Mouse (Mus musculus): ENCODE results near the gene Foxf2. TPM values are rescaled to one million over a fixed set of nuclear protein-coding genes. Genes with fewer than 3 reads are reported as not detected.

Foxf2 gene
- total RNA-seq, 2 experiments from 2014 or later, result 8.2 to 10.2 TPM

DNA sequence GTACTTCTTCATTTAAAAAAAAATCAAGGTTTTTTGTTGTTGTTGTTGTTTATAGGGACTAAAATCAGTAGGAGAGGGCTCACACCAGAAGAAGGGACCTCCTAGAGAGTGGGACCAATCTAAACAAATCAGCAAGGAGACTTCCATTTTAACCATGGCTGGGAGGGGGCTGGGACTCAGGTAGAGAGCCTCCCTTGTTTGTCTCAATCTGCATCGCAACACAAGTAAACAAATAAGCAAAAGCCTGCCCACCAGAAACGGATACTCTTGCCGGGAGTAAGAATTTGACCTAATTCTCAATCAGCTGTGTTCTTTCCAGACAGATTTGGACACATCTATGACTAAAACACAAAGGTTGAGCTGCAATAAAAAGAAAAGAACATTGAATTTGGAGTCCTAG, 3.2 kb upstream of the Foxf2 start:
- intact Hi-C loops (cut with DNase I), result loop anchor here (10.0 kb wide), 1 partner anchor 182 kb away; the partner anchor contains the start of gene Foxc1
- no peak for DNase-seq (ENCODE audit: extremely low spot score in 1 of 2, low spot score in 2 of 2)

DNA sequence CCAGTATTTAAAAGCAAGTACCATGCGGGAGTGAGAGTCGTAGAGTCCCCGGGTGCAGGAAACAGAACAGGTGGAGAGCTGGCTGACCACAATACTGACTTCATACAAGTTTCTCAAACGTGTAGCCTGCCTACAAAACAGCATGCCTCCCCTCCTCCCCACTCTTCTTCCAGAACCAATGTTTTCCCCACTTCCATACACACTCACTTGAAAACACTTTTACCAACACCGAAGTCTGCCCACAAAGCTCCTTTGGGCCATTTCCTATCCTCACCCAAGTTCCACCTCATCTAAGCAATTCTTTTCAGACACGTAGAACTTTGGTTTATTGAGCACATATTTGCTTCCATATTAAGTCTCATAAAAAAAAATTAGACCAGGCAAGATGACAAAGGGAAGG, 2.3 kb upstream of the Foxf2 start:
- DNase-seq (ENCODE audit: extremely low spot score in 1 of 2, low spot score in 2 of 2), result no peak
- intact Hi-C loops (cut with DNase I), result loop anchor here (10.0 kb wide), 1 partner anchor 182 kb away; the partner anchor contains the start of gene Foxc1

DNA sequence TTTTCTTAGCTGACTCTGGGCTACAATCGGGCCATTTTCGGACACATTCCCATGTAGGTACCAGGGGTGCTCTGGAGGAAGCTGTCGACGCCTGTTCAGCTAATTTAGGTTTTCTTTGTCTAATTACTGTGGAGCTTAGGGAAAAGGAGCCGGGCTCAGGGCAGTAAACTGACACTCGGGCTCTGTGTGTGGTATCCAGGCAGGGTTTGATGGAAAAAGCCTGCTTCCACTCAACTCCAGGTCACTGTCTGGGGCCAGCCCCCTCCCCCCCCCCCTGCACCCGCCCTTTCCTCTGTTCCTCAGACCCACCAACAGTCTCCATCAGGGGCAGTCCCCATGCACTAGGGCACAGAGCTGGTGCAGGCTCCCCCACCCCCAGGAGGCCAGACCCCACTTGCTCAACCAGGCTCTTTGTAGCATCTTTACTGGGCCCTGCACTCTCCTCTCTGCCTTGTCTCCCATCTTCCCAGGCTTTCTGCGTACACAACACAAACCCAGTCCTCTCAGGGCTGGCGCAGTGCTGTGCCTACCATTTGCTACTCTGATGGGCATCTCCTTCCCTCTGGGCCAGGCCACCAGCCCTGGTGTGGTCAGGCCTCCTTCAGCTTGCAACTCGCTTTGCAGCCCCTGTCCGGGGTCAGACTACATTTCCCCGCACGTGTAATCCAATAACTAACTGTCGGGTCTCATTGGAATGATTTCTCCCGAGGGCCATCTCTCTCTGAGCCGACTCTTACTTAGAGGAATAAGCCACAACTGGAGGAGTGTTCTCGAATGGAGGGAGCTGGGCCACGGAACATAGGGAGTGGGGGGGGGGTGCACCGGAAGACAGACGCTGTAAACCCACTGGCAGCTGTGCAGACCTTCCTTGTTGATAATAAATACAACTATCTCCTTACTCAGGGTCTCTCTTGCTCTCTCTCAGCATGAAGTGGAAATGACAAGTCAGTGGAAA, 1.4 kb upstream of the Foxf2 start:
- intact Hi-C loops (cut with DNase I), result loop anchor here (10.0 kb wide), 1 partner anchor 181 kb away; the partner anchor contains the start of gene Foxc1
- DNase-seq (ENCODE audit: extremely low spot score in 1 of 2, low spot score in 2 of 2), result no peak

GRCm38 (mm10) chr13:31624966-31625332, 667 bp upstream of the Foxf2 start:
- intact Hi-C loops (cut with DNase I), result loop anchor here (10.0 kb wide), 1 partner anchor 180 kb away; the partner anchor contains the start of gene Foxc1
- DNase-seq (ENCODE audit: extremely low spot score in 1 of 2, low spot score in 2 of 2), result no peak

DNA sequence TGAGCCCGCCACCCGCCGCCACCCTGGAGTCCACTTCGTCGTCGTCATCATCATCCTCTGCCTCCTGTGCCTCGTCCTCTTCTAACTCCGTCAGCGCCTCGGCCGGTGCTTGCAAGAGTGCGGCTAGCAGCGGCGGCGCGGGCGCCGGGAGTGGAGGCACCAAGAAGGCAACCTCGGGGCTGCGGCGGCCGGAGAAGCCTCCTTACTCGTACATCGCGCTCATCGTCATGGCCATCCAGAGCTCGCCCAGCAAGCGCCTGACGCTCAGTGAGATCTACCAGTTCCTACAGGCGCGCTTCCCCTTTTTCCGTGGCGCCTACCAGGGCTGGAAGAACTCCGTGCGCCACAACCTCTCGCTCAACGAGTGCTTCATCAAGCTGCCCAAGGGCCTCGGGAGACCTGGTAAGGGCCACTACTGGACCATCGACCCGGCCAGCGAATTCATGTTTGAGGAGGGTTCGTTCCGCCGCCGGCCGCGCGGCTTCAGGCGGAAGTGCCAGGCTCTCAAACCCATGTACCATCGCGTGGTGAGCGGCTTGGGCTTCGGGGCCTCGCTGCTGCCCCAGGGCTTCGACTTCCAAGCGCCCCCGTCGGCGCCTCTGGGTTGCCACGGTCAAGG, 676 bp downstream of the Foxf2 start:
- intact Hi-C loops (cut with DNase I), result loop anchor here (10.0 kb wide), 1 partner anchor 179 kb away; the partner anchor contains the start of gene Foxc1
- DNase-seq (ENCODE audit: extremely low spot score in 1 of 2, low spot score in 2 of 2), result no peak

GRCm38 (mm10) chr13:31626991-31627625, 1.5 kb downstream of the Foxf2 start:
- no peak for DNase-seq (ENCODE audit: extremely low spot score in 1 of 2, low spot score in 2 of 2)
- intact Hi-C loops (cut with DNase I), result loop anchor here (10.0 kb wide), 1 partner anchor 178 kb away; the partner anchor contains the start of gene Foxc1

DNA sequence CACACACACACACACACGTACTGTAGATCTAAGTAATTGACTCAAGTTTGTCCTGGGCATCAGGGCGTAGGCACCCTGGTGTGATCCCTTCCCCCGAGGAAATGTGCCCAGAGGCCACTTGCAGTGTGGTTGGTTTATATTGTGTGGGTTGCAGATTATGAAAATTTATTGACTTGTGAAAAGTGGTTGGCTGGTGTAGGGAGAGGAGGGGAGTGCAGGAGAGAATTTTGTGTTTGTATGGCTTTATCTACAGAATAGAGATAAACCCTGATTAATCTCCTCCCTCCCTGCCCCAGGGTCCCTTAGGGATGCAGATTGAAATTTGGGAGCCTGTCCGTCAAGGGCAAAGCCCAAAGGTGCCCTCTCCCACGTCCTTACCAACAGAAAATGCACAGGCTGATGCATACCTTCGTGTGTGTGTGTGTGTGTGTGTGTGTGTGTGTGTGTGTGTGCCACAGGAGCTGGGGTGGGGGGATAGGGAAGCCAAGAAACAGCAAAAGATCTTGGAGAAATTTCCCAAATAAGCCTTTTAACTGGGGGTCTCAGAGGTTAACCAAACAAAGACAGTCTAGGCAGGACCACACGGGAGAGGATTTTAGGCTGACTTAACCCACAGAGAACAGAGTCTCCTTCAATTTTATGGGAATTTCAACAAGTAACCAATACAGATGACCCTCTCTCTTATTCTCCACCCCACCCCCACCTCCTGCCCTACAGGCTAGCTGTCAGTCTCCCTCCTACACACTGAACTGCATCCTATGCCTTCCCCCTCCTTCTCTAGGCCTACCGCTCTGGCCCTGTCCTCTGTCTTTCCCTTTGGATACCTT, 2.5 kb downstream of the Foxf2 start:
- DNase-seq (ENCODE audit: extremely low spot score in 1 of 2, low spot score in 2 of 2), result no peak
- intact Hi-C loops (cut with DNase I), result loop anchor here (10.0 kb wide), 1 partner anchor 177 kb away; the partner anchor contains the start of gene Foxc1

GRCm38 (mm10) chr13:31628691-31629180, 3.1 kb downstream of the Foxf2 start:
- intact Hi-C loops (cut with DNase I), result loop anchor here (10.0 kb wide), 1 partner anchor 176 kb away; the partner anchor contains the start of gene Foxc1

GRCm38 (mm10) chr13:31629321-31629851, 3.8 kb downstream of the Foxf2 start:
- intact Hi-C loops (cut with DNase I), result loop anchor here (10.0 kb wide), 1 partner anchor 175 kb away; the partner anchor contains the start of gene Foxc1
- DNase-seq (ENCODE audit: extremely low spot score in 1 of 2, low spot score in 2 of 2), result no peak

More at GRCm38 (mm10) chr13:31628691-31629180, 3.1 kb downstream of the Foxf2 start:
- DNase-seq (ENCODE audit: extremely low spot score in 1 of 2, low spot score in 2 of 2), result no peak

- no peak for DNase-seq (ENCODE audit: extremely low spot score in 1 of 2, low spot score in 2 of 2)
- intact Hi-C loops (cut with DNase I), result no loop called here
Measured at GRCm38 (mm10) chr13:31630051-31630450, 4.4 kb downstream of the Foxf2 start.

- intact Hi-C loops (cut with DNase I), result no loop called here
- DNase-seq (ENCODE audit: extremely low spot score in 1 of 2, low spot score in 2 of 2), result peak in 1 of 2 experiments; percentile 22
Measured at GRCm38 (mm10) chr13:31630551-31630950, 4.9 kb downstream of the Foxf2 start.

- peak in 1 of 2 experiments; percentile 19 for DNase-seq (ENCODE audit: extremely low spot score in 1 of 2, low spot score in 2 of 2)
- intact Hi-C loops (cut with DNase I), result no loop called here
Measured at GRCm38 (mm10) chr13:31631291-31631690, 5.7 kb downstream of the Foxf2 start.

DNA sequence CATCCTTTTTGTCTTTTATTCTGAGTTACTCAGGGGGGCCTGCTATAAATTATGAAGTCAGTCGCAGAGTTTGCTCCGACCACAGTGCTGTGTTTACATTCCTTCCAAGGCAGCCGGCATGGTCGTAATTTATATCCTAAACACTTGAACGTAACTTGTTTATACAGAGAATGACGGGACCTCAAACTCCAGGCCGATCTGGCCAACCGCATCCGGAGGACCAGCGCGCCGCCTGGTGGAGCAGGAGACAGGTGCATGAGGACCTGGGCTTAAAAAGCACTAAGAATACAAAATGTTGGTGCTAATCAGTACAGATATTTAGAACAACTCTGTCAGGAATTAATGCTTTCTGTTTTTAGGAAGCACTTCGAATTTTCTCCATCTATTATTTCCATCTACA, 6.8 kb downstream of the Foxf2 start:
- DNase-seq (ENCODE audit: extremely low spot score in 1 of 2, low spot score in 2 of 2), result peak; percentile 18 to 82
- intact Hi-C loops (cut with DNase I), result no loop called here

DNA sequence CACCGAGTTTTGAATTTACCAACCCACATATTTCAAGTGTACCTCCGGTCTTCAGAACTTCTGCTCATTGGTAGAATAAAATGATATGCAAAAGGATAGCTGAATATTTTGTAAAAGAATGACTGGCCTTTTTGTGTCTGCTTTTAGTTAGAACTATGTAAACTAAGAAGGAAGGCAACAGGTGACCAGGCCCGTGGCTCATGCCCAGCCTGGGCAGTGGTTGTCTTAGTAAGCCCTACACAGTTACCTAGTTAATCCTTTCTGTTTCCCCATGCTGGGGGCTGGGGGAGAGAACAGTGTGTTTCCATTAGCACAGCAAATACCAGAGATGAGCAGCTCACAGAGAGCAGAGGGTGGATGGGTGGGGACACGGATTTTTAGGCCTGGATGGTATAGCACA, 7.6 kb downstream of the Foxf2 start:
- intact Hi-C loops (cut with DNase I), result no loop called here

GRCm38 (mm10) chr13:31635546-31635945, 9.9 kb downstream of the Foxf2 start:
- intact Hi-C loops (cut with DNase I), result no loop called here
- no peak for DNase-seq (ENCODE audit: extremely low spot score in 1 of 2, low spot score in 2 of 2)

More for the DNA sequence above, 7.6 kb downstream of the Foxf2 start:
- DNase-seq (ENCODE audit: extremely low spot score in 1 of 2, low spot score in 2 of 2), result no peak

DNA sequence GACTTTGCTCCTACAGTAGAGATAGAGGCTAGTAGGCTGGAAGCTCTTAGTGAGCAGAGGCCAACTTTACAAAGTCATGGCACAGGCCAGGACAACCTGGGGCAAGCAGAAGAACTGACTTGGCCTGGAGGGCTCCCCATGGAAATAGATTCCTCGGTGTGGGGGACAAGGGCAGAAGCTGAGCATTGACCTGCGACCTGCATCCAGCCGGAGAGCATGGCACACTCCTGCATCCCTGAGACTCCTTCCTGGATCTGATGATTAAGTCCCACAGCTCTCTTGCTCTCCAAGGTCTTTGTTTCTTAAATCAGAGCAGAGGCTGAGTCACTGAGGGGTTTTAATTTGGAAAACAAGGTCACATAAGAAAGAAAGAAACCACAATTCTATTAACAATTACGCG, 15.9 kb downstream of the Foxf2 start:
- no peak for DNase-seq (ENCODE audit: extremely low spot score in 1 of 2, low spot score in 2 of 2)
- intact Hi-C loops (cut with DNase I), result no loop called here

DNA sequence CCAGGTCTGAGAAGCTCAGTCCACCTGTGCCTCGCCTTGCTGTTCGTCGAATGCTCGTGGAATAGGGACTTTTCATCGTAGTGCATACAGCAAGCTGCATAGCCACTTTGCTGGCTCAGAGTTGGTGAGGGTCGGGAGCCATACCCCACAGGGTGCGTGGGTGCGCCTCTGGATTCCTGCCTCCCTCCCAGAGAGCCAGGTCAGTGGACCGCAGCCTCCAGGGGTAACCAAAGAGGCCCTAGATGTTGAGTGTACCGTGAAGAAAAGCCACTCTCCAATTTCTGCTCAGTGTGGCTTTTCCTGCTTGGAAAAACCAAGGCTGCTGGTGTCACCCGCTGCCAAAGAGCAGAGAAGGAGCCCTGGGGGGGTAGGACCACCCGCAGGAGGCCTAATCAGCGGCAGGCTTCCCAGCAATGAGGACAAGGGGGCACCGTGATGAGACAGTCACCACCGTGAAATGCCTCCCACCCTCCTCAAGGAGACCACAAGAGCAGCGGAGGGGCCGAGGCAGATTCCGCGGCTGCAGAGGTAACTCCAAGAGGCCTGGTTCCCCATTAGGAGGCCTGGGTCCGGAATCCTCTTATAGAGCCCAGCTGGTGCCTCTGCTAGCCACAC, 26.6 kb downstream of the Foxf2 start:
- DNase-seq (ENCODE audit: extremely low spot score in 1 of 2, low spot score in 2 of 2), result no peak
- intact Hi-C loops (cut with DNase I), result no loop called here

All from left cerebral cortex, postnatal 10 days (tissue).